Mouse (Mus musculus) right cerebral cortex, postnatal 36 days (tissue): Measurements from ENCODE around the gene Tbc1d14.

Experiments used
- DNase-seq, 2 experiments: peaks; one replicate each; pipeline ENCODE4 v3.0.0; 2022; ENCODE audit warnings: low spot score in 2 of 2, mixed read lengths in 1 of 2

The Tbc1d14 gene

DNA sequence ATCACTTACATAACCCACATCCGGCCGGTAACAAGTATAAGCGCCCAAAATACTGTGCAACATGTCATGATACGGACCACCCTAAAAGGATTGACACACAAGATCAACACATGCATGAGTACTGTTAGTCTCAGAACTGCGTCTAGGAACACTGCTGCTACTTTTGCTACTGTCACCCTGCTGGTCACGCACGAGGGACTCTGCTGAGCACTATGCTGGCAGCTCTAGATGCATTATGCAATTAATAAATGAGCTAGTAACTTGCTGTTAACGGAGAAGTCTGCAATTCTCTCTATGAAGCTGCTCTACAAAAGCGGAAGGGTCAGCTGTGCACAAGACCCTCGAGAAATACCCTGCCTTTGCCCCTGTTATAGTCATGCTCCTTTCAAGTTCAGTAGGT is 84.7 kb downstream of the Tbc1d14 start:
- no peak for DNase-seq

DNA sequence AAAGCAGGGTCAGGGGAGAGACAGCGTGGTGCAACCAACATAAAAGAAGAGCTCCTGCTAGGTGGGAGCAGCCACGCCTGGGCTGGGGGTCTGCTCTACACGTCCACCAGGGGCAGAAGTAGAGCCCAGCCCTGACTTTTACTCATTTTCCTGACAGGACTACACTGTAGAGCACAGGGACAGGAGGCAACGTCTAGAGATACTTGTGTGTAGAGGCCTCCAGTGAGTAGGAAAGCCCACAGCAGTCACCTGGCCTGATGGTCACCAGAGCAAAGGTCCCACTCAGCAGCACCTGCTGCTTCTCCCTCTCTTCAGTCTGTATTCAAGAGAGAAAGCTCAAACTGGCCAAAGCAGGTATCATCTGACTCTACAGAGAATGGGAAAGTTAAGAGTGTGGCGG is 87.4 kb downstream of the Tbc1d14 start:
- no peak for DNase-seq

GRCm38 (mm10) chr5:36505235-36505634 is 87.8 kb downstream of the Tbc1d14 start:
- no peak for DNase-seq

DNA sequence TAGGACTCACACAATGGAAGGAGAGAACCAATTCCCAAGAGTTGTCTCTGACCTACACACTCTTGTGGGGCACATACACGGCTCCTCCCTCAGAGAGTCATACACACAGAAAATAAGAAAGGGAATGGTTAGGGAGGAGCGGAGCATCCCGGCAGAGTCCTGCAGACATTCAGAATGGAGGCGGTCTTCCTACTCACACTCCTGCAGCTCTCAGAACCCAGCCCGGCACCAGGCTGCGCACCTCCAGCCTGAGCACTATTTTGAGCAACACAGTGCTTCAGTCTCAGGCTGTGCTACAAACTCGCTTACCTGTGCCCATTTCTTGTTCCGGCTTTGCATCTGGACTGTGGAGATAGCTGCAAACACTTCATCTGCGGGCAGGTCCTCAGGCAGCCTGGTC is 98.4 kb downstream of the Tbc1d14 start:
- DNase-seq, result no peak

DNA sequence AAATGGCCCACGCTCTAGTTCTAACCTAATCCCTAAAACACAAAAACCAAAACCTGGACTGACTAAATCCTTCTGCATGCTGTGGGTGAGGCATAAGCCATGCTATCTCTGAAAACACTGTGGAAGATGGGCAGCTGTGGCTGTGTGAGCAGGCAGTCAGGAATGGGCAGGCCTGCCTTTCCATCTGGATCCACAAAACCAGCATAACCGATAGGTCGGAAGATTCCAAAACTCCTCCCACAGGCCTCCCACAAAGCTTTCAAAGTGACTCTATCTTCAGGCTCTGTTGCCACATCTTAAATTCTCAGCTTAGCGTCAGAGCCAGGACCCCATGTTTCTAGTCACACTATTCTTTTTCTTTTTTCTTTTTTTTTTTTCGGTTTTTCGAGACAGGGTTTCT is 99.2 kb downstream of the Tbc1d14 start:
- peak in 1 of 2 experiments; percentile 55 for DNase-seq

DNA sequence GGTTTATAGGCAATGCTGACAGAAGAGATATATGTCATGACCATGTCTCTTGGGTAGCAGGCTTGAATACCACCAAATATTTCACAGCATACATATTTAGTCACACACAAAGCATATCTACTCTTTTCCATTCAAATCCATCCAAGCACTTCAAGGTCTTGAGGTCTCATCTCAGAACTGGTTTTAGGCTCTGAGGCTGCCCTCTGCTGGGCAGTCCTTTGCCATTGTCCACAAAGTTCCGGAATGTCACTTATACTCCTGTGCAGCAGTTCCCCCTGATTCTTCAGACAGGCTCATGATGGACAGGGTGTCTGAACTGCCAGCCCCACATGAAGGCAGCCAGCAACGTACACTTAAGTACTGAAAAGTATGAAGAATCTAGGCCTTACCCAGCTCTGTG is 103.9 kb downstream of the Tbc1d14 start:
- no peak for DNase-seq

DNA sequence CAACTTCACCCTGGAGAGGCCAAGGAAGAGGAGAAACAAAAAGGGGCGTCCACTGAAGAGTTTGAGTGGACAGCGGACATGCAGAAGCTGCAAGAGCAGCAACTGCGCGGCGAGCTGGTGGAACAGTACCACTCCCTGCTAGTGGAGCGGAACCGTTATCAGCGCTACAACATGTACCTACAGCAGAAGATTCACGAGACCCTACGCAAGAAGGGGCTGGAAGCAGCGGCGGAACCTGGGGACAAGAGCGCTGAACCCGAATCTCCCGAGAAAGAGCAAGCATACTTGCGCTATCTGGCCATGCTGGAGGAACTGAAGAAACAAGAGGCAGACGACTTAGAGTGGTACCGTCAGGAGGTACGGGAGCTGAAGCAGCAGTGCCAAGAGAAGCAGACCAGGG is 107.8 kb downstream of the Tbc1d14 start:
- DNase-seq, result no peak

DNA sequence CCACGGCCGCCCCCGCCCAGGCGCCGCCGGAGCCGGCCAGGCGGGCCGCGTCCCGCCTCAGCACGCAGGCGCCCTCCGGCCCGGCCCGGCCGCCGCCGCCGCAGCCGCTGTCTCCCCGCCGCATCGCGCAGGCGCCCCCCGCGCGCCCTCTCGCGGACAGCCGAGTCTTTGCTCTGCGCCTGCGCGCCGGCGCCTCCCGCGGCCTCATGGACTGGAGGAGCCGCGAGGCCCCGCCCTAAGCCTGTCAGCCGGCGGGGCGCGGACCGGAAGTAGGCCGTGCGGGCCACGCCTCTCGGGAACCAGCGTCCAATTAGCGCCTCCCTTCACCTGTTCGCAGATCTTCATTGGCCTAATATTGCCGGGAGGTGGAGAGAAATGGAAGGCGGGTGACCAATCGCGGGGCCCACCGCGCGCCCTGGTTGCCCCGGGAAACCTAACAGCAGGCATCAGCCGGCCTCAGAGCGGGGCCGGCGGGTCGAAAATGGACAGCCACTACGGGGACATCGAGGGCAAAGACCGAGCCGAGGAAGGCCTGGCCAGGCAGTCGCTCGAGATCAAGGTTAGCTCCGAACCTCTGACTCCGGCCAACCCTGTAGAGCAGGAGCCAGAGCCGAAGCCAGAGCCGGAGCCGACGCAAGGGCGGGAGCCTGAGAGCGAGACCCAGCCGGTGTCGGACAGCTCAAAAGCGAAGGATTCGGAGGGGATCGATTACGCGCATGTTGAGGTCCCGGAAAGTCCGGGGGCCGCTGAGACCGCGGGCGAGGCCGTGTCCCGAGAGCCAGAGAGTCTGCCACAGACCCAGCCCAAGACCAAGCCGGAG is 108.7 kb downstream of the Tbc1d14 start, which contains the start of the genes Tada2b and Ccdc96:
Gene Tada2b (minus strand): TSS at position 115 of the 820 bp plus-strand sequence.
Gene Ccdc96 (plus strand): TSS at position 418 of the 820 bp plus-strand sequence.
- DNase-seq, result peak; percentile 99

GRCm38 (mm10) chr5:36483203-36484101 is 109.6 kb downstream of the Tbc1d14 start:
- no peak for DNase-seq

DNA sequence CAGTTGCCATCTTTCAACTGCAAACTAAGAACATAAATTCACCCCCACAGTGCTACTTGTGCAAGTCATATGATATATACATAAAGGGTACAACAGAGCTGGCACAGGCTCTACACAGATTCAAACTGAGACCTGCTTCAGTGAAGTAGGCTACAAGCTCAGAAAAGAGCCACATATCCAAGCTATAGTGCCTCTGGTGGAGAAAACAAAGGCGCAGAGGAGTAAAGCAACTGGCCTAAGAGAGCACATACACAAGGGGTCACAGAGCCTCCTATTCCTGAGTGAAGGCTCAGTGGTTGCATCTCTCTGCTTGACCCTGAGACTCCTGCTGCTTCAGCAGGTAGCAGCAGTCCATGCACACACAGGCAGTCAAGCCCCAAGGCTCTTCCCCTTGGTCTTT is 112.0 kb downstream of the Tbc1d14 start:
- DNase-seq, result no peak

DNA sequence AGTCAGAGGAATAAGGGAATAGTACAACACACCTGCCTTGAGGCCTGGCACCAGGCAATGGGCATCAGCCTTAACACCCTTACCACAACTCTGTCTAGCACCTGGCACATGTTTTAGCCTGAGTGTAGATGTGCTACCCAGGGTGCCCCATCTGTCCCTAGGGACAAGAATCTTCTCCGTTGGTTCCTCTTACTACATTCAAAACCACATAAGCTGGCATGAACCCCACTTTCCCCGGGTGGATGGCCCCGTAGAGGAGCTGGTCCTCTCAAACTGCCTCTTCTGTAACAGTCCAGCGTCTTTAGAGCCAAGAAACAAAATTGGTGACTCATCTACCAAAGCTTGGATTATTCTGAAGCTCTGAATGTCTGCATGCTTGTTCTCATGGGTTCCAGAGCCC is 112.7 kb downstream of the Tbc1d14 start:
- DNase-seq, result no peak

DNA sequence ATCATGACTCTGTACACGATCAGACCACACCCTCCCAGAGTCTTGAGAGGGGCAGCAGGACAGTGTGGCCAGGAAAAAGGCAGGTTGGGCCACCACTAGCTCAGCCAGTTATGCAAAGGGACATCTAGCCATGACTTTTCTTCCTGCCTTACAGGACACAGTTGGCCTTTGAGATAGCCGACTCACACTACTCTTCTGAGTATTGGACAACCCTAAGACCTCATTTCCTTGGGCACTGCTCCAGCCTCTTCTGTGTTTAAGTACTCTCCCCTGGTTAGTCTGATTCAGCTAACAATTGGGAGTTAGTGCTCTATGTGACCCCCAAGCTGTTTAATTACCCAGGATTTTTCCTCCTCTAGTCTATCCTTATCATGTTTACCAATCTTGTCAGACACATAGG is 113.3 kb downstream of the Tbc1d14 start:
- no peak for DNase-seq

DNA sequence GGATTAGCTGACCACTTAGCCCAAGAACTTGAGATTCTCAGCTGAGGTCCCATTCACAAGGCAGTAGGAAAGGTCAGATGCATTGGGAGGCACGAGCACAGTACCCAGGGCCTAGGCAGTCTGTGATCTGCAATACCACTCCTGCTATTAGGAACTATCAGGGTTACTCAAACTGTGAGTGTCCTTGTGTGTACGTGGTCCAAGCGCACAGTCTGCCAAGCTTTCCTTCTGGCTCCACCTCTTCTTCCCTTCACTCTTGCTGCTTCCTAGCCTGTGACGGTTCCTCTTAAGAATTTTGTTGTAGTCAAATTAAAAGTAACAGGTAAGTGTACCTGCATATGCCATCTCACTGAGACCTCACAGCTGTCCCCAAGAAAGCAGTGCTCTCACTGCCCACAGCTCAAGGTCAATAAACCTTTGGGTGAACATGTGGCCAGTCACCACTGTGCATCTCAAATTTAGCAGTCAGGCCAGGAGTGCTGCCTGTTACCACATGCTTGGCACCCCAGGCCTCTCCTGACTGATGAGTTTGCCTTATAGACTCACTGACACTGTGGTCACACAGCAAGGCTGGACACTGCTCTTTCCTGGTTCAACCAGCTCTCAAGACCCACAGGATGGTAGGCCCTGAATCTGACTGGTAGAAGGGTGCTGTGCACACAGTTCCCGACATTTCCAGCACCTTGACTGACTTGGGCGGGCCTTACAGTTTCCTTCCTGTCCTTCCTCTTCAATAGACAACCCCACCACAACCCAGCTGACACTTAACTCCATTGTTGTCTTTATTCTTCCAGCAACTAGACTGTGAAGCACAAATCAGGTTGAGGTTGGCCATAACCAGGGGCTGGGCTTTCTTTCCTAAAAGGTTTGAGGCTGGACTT is 114.3 kb downstream of the Tbc1d14 start:
- DNase-seq, result no peak

DNA sequence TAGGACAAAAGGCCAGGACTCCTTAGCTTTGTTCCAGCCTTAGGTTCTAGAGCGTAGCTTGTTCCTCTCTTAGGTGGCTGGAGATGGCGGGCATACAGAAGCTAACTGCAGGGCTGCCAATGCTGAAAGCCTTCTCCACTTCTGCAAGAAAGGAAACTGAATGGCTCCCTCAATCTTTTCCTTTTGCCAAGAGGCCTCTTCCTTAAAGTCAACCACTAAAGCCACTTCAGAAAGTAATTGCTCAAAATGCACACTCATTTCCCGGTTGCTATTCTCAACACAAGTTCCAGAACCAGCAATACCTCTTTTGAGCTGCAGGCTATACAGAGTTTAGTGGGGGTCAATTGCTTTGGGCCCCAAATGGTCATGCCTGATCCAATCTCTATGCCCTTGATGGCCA is 115.6 kb downstream of the Tbc1d14 start:
- no peak for DNase-seq

GRCm38 (mm10) chr5:36474283-36474682 is 118.8 kb downstream of the Tbc1d14 start:
- peak in 1 of 2 experiments; percentile 42 for DNase-seq

- DNase-seq, result no peak
Measured at GRCm38 (mm10) chr5:36472876-36473655, 120.0 kb downstream of the Tbc1d14 start.

DNA sequence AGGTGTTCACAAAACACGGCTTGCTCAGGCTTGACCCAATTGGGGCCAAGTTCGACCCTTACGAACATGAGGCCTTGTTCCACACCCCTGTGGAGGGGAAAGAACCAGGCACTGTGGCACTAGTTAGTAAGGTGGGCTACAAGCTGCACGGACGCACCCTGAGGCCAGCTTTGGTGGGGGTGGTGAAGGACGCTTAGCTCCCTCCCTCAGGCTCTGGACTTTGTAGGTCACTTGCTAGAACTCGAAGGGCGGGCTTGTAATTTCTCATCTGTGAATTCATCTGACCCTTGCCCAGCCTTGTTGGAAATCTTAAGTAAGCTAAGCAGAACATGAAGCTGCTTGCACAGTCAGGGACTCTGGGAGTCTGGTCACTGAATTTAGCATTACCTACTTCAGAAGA is 121.9 kb downstream of the Tbc1d14 start:
- no peak for DNase-seq

DNA sequence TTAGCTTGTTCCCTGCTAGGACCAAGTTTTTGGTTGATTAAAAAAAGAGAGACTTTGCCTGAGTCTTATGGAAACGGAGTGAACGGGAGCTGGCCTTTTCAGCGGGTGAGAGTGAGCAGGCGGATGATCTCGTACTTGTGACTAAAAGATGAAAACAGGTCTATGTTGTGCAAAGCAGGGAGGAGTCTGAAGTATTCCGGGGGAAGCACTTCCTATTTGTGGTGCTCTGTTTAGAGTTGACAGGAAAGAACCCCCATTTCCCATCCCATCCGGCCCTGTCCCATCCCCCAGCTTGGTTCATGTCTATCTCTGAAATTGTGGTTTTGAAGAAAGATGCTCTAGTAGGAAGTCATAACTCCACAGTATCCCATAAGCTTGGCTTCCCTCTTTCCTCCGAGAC is 127.2 kb downstream of the Tbc1d14 start:
- DNase-seq, result no peak

DNA sequence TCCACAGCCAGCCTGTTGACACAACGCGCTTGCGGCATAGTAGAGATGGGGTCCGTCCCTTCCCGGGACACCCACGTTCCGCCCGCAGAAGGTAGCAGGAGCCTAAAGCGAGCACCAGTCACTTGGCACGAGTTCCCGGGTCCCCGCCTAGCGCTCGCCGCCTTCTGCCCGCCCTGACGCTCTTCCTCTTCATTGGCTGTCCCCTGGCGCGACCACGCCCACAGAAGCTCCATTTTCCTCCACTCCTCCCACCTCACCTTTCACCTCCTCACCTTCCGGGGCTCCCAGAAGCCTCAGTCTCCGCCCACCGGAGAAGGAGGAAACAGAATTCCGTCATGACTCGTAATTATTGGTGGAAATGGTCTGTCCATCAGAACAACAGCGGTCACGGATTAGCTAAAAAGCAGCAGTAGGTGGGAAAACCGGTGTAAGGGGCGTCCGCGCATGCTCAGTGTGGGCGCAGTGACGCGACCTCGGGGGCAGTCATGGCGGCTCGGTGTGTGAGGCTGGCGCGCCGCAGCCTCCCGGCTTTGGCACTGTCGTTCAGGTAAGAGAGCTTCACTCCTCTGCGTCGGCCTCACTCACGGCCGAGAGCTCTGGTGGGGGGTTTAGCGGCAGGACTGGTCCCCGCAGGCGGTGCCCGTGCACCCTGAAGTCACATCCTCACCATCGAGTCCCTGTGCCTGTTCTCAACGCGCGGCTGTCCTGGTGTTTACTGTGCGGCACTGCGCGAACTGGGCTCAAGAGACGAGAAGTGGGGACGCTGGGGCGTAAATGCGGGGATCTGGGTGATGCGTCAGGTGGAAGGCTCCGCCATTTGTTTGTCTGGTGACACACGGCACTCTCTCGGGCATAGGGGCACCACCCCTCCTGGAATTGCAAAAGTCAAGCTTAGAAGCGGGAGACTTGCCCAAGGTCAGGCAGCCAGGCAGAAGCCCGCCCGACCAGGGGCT is 128.1 kb downstream of the Tbc1d14 start, which contains the start of gene Grpel1:
Gene Grpel1 (plus strand): TSS at position 290 of the 953 bp plus-strand sequence.
- DNase-seq, result peak; percentile 96 to 99

DNA sequence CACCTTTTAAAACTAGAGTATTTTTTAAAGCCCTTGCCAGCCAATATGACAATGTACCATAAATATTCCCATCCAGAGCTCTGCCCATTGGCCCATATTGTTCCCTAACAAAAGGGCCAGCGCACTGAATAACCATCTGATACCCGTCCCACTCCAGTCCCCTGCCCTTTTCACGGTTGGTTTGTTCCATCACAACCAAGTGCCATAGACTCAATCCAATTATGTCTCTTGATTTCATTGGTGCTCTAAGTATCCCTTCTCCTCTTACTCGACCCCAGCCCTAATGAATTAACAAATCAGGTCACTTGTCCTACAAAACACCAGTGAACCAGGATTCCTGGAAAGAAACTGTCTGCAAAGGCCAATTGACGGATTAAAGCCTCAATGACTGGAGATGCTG is 129.7 kb downstream of the Tbc1d14 start:
- DNase-seq, result no peak
